ENCODE assay signal across 9 mouse cellular contexts in genomic region chr7:107526299-107526698, GRCm38 (mm10). TPM values are rescaled to one million over a fixed set of nuclear protein-coding genes. Genes with fewer than 3 reads are reported as not detected.
DNase-seq lines count a peak whose midpoint lies in the region; ATAC-seq and TF ChIP-seq lines count a peak whose summit lies in the region.
"Had no signal": no experiment of that assay in that cellular context is flagged by ENCODE, and none has a peak within 500 bp of the region (broad histone marks: within the 10 kb centered on the region; RNA-seq: fewer than 3 reads in every experiment).

No protein-coding gene starts in this region.

- 22% methylated on average over 1 of the region's 1 CpGs for WGBS in forebrain, embryonic 13.5 days
- WGBS in kidney, postnatal 0 days, result 5% methylated on average over 1 of the region's 1 CpGs
- 6% methylated on average over 1 of the region's 1 CpGs for WGBS in liver, adult 2 months
- WGBS in neural tube, embryonic 14.5 days, result 14% methylated on average over 1 of the region's 1 CpGs

- no peak overlapping the region for H3K4me2 ChIP-seq in forebrain, embryonic 13.5 days
- no peak overlapping the region for H3K4me2 ChIP-seq in kidney, postnatal 0 days (ENCODE audit: low read length)
- no peak overlapping the region for H3K4me2 ChIP-seq in neural tube, embryonic 14.5 days (ENCODE audit: low read depth, low read length)
- H3K4me2 ChIP-seq: embryonic facial prominence, embryonic 15.5 days had no signal

- H3K4me1 ChIP-seq in forebrain, embryonic 13.5 days, result no peaks in the 10 kb centered on the region
- no peaks in the 10 kb centered on the region for H3K4me1 ChIP-seq in kidney, postnatal 0 days (replicated peaks; ENCODE audit: insufficient read depth, low read length)
- peaks cover 2% of the 10 kb centered on the region; the same call in 1 of the 2 replicates for H3K4me1 ChIP-seq in liver, adult 2 months (ENCODE audit: control insufficient read depth, insufficient read depth, low read length)
- H3K4me1 ChIP-seq in neural tube, embryonic 14.5 days (ENCODE audit: control insufficient read depth, insufficient read depth, low read length), result no peaks in the 10 kb centered on the region
- H3K4me1 ChIP-seq: embryonic facial prominence, embryonic 15.5 days had no signal

- peak; percentile 7 for DNase-seq in thymus, postnatal 14 days
- no peak for DNase-seq in thymus, postnatal 0 days (ENCODE audit: low spot score)
- DNase-seq in c-Kit-positive CD71-negative TER-119-negative erythroid progenitor cells, embryonic 14.5 days (ENCODE audit: low read depth), result peak; percentile 7
- DNase-seq in kidney, postnatal 0 days (ENCODE audit: low spot score), result peak; percentile 76
- DNase-seq in liver, adult 2 months (ENCODE audit: extremely low read depth, low read depth, low spot score), result peak; percentile 13
- no peak for DNase-seq in spleen, postnatal 14 days (ENCODE audit: low spot score in 2 of 2)

- TF ChIP-seq CTCF in kidney, postnatal 0 days (IDR thresholded peaks at IDR 0.05; ENCODE audit: low read depth), result peak; percentile 83
- peak; percentile 54 for TF ChIP-seq CTCF in liver, adult 2 months (IDR thresholded peaks at IDR 0.05; ENCODE audit: low read depth, low read length)

- no peaks in the 10 kb centered on the region for H3K36me3 ChIP-seq in forebrain, embryonic 13.5 days (ENCODE audit: poor library complexity, severe bottlenecking)
- H3K36me3 ChIP-seq in kidney, postnatal 0 days (ENCODE audit: insufficient read depth, low read length), result no peaks in the 10 kb centered on the region
- no peaks in the 10 kb centered on the region for H3K36me3 ChIP-seq in liver, adult 2 months (ENCODE audit: control insufficient read depth, insufficient read depth, low read length)
- no peaks in the 10 kb centered on the region for H3K36me3 ChIP-seq in neural tube, embryonic 14.5 days (ENCODE audit: control insufficient read depth, insufficient read depth, low read length)
- H3K36me3 ChIP-seq: embryonic facial prominence, embryonic 15.5 days had no signal

- no peak for TF ChIP-seq POLR2A in liver, adult 2 months (IDR thresholded peaks at IDR 0.05; ENCODE audit: extremely low read depth, insufficient read depth, low read length)

- no peaks in the 10 kb centered on the region for H3K27me3 ChIP-seq in forebrain, embryonic 13.5 days
- no peaks in the 10 kb centered on the region for H3K27me3 ChIP-seq in kidney, postnatal 0 days (ENCODE audit: insufficient read depth, low read length)
- no peaks in the 10 kb centered on the region for H3K27me3 ChIP-seq in liver, adult 2 months (ENCODE audit: control insufficient read depth, insufficient read depth, low read length)
- H3K27me3 ChIP-seq in neural tube, embryonic 14.5 days (ENCODE audit: control insufficient read depth, insufficient read depth, low read length), result no peaks in the 10 kb centered on the region
- H3K27me3 ChIP-seq: embryonic facial prominence, embryonic 15.5 days had no signal

- no peak overlapping the region for H3K4me3 ChIP-seq in forebrain, embryonic 13.5 days
- H3K4me3 ChIP-seq in kidney, postnatal 0 days (replicated peaks; ENCODE audit: low read depth, low read length), result no peak overlapping the region
- no peak overlapping the region for H3K4me3 ChIP-seq in liver, adult 2 months (ENCODE audit: insufficient read depth, low read depth, low read length)
- H3K4me3 ChIP-seq in neural tube, embryonic 14.5 days (ENCODE audit: low read depth, low read length), result no peak overlapping the region
- H3K4me3 ChIP-seq: embryonic facial prominence, embryonic 15.5 days had no signal

- H3K27ac ChIP-seq in forebrain, embryonic 13.5 days, result no peak overlapping the region
- H3K27ac ChIP-seq in kidney, postnatal 0 days, result no peak overlapping the region
- no peak overlapping the region for H3K27ac ChIP-seq in liver, adult 2 months (replicated peaks; ENCODE audit: insufficient read depth, low read depth, low read length)
- no peak overlapping the region for H3K27ac ChIP-seq in neural tube, embryonic 14.5 days (ENCODE audit: low read depth, low read length)
- H3K27ac ChIP-seq: embryonic facial prominence, embryonic 15.5 days had no signal

- ATAC-seq in forebrain, embryonic 13.5 days, result peak; percentile 70
- ATAC-seq in kidney, postnatal 0 days (replicated peaks; ENCODE audit: low FRiP score, low read depth), result no peak
- peak; percentile 75; the same call in 1 of the 2 replicates for ATAC-seq in neural tube, embryonic 14.5 days (ENCODE audit: low read depth)

- H3K9me3 ChIP-seq in forebrain, embryonic 13.5 days (replicated peaks), result no peaks in the 10 kb centered on the region
- H3K9me3 ChIP-seq in kidney, postnatal 0 days (replicated peaks; ENCODE audit: low read length), result no peaks in the 10 kb centered on the region
- H3K9me3 ChIP-seq in neural tube, embryonic 14.5 days (ENCODE audit: control insufficient read depth, low read length), result no peaks in the 10 kb centered on the region
- H3K9me3 ChIP-seq: embryonic facial prominence, embryonic 15.5 days had no signal

- H3K9ac ChIP-seq in forebrain, embryonic 13.5 days, result no peak overlapping the region
- no peak overlapping the region for H3K9ac ChIP-seq in kidney, postnatal 0 days (ENCODE audit: low read depth, low read length)
- no peak overlapping the region for H3K9ac ChIP-seq in liver, adult 2 months (ENCODE audit: low read depth, low read length)
- no peak overlapping the region for H3K9ac ChIP-seq in neural tube, embryonic 14.5 days (replicated peaks; ENCODE audit: low read depth, low read length)
- H3K9ac ChIP-seq: embryonic facial prominence, embryonic 15.5 days had no signal

- H3K79me2 ChIP-seq in liver, adult 2 months (ENCODE audit: control insufficient read depth, insufficient read depth, low read length), result no peaks in the 10 kb centered on the region

RNA-seq across cellular contexts. Expression of gene Olfml1, which starts 40.9 kb away (rescaled TPM):
- polyA plus RNA-seq in thymus, postnatal 0 days (2015; fragmentation: Nextera tagmentation; extraction: Ambion mirVana), result 12.7 and 14.3 TPM in 2 replicates
- 1.8 and 1.9 TPM in 2 replicates for polyA plus RNA-seq in forebrain, embryonic 13.5 days (2015; fragmentation: Nextera tagmentation; extraction: Ambion mirVana)
- 24.5 and 24.9 TPM in 2 replicates for polyA plus RNA-seq in kidney, postnatal 0 days (2015; fragmentation: Nextera tagmentation; extraction: Ambion mirVana)
- total RNA-seq in liver, adult 2 months (2014; rRNA removed), result 9.6 and 13.5 TPM in 2 replicates
- 5.4 and 8.9 TPM in 2 replicates for polyA plus RNA-seq in liver, adult 2 months (2012; rRNA removed)
- 0.28 and 4.6 TPM in 2 replicates for polyA plus RNA-seq in neural tube, embryonic 14.5 days (2014; fragmentation: Nextera tagmentation; extraction: Ambion mirVana)

Comparison
In these comparisons a context has a peak if more than half of its experiments do, and no peak if none do; other contexts are left out.
1. DNase-seq: peak in thymus, postnatal 14 days (single experiment), c-Kit-positive CD71-negative TER-119-negative erythroid progenitor cells, embryonic 14.5 days (single experiment), kidney, postnatal 0 days (single experiment) and liver, adult 2 months (single experiment); none in thymus, postnatal 0 days (single experiment) and spleen, postnatal 14 days (0 of 2).